Mouse (Mus musculus): ENCODE data around the gene Foxr1.
"Not testable (repeated sequence)": the region's sequence is repeated elsewhere in the genome, so short reads cannot be mapped to it uniquely, and the experiment has no call there.

The Foxr1 gene

DNA sequence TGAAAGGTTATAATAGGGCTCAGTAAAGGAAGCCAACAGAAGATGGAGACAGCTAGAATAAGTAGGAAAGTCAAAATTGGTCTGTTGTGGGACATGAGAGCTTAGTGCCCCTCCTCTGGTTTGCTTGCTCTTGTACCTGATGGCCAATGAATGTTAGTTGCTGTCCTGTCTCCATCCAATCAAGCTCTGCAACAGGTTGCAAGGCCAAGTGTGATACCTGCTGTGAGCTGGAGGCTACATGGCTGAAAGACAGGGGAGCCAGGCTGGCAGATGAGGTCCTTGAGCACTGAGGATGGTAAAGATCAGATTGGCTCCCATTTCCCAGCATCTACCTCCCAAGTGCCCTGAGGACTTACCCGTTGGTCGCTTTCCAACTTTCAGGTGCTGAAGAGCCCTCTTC lies 28.2 kb downstream of the Foxr1 start:
- DNase-seq = no peak

DNA sequence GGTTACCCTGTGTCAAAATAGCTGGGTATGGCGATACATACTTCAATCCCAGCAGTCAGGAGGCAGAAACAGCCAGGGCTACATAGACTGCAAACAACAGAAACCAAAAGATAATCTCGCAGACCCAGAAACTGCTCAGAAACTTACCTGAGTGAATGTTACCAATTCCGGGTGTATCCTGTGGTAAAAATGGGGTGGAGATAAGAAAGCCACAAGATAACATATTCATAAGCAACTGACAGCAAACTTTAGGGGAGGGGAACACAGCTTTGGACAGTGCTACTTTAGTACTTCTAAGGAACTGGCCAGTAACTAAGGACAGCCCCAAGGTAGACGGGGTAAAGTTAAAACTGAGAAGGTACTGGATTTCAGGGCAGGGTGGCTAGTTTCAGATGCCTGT lies 28.6 kb downstream of the Foxr1 start:
- no peak for DNase-seq

DNA sequence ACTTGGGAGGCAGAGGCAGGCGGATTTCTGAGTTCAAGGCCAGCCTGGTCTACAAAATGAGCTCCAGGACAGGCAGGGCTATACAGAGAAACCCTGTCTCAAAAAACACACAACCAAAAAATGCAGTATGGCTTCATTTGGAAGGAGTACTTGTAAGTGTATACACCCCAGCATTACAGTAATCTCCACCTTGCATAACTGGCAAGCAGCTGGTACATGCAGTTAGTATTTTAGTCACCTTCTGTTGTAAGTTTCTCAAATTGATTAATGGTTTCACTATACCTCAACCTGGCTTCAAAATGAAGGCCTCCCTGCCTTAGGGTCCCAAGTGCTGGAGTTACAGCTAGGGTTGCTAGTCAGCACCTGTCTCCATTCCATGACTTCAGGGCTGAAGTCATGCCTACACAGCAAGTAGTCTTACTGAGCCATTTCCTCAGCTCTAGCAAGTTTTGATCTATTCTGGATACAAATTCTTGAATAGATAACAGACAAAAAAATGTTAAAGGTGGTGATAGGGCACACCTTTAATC lies 29.3 kb downstream of the Foxr1 start:
- no peak for DNase-seq

DNA sequence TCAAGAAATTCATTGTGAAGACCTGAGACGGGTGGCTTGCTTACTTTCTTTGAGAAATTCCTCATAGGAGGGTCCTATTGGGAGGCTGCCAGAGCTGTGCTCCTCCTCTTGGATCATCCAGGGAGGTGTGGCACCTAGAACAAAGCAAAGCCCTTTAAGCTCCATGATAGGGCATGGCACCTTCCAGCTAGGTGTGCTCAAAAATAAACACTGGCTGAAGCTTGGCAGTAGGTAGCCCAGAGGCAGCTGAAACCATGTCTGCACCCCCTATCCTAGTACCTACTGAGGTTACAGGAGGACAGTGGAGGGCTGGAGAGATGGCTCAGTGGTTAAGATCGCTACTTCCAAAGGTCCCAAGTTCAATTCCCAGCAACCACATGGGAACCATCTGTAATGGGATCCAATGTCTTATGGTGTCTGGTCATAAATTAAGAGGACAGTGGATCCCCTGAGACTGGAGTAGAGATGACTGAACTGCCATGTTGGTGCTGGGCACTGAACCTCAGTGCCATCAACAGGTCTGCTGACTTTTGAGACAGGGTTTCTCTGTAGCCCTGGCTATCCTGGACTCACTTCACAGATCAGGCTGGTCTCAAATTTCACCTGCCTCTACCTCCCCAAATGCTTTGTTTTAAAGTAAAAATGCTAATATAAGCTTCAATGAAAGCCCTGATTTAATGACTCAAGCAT lies 30.1 kb downstream of the Foxr1 start:
- no peak for DNase-seq

DNA sequence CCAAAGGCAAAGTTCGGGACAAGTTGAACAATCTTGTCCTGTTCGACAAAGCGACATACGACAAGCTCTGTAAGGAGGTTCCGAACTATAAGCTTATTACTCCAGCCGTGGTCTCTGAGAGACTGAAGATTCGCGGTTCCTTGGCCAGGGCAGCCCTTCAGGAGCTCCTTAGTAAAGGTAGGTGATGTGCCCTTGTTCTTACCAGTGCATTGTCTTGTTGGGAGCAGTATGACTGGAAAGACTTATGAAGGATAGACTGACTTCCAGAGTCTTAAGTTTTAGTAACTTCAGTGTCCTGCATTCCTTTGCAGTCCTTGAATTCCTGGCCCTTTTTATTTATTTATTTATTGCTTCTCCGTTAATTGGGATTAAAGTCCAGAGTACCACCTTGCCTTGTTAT lies 32.2 kb downstream of the Foxr1 start:
- not testable (repeated sequence) for DNase-seq

DNA sequence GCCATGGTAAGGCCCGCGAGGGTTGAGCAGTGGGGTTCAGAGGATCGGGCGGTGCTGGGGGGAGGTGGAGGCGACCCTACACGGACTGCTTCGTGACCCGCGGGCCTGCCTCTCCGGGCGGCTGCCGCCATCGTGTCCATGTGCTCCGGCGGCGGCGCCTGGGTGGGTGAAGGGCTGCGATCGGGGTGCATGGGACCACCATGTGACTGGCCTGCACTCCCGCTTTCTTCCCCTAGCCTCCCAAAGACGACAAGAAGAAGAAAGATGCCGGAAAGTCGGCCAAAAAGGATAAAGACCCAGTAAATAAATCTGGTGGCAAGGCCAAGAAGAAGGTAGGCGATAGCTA lies 33.2 kb downstream of the Foxr1 start:
- DNase-seq = no peak

DNA sequence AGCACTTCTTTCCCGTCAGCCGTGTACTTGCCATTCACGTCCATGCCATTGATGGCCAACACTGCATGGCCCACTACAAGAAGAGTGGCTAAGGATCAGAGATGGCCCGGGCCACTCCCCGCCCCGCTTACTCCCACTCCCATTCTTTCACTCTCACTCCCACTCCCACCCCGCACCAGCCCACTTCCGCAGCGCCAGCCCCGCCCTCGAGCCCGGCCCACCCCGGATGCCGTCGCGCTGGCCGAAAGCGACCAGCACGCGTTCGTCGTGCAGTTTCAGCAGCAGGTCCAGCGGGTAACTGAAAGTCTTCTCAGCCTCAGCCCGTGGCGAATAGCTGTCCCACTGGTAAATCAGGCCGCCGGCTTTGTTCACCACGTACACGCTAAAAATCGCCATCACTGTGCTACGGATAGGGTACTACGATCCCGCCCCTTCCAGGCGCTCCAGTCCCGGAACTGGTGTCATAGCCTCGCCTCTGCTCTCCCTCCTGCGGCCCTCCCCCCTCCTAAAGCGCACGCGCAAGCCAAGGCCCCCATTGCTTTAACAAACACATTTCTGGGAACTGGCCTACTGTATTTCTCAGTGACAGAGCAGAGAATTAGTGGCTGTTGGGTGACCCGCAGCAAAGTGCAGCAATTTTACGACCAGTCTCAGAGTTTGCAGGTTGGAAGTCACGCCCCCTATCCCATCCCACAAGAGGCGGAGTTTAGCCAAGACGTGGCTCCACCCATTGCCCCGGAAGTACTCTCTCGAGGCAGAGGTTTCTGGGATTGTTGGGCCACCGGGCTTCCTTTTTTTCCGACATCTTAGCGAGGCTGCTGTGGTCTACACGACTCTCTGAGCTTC lies 33.8 kb downstream of the Foxr1 start, which contains the start of the genes Rps25 and Trappc4:
Rps25 (plus strand) TSS at position 234 of the 846 bp plus-strand sequence.
Trappc4 (minus strand) TSS at position 695 of the 846 bp plus-strand sequence.
- peak; percentile 94 to 96 for DNase-seq

DNA sequence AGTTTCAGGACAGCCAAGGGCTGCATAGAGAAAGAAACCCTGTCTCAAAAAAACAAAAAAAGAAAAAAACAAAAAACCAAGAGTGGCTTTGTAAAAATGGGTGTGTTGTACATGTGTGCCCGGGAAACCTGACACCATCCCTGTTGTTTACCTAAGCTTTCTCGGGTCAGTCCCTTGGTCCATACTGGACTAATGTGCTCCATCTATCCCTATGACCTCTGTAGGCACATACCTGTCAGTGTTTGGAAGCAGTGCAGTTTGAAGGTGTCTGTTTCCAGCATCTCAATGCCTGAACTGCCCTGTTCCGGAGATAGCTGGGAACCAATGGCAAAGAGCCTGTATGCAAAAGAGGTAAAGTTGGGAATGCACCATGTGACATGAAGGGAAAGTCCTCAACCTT lies 35.9 kb downstream of the Foxr1 start:
- DNase-seq = no peak

DNA sequence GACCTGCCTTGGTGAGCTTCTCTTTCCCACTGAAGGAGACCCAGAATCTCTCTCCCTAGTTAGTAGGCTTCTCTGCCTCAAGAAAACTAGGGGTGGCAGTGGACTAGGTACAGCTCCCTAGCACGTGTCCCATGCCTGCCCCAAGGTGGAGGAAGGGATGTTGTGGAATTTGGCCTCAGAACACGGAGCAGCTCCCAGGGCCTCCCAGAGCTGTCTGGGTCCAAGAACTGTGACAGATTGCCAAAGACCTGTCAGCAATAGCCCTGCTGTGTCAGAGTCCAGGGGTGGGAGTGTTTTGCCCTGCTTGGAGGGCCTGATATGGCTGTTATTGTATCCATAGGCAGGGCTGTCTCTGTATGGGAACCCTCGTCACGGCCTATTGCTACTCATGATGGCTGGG lies 39.9 kb downstream of the Foxr1 start:
- peak; percentile 80 to 91 for DNase-seq

DNA sequence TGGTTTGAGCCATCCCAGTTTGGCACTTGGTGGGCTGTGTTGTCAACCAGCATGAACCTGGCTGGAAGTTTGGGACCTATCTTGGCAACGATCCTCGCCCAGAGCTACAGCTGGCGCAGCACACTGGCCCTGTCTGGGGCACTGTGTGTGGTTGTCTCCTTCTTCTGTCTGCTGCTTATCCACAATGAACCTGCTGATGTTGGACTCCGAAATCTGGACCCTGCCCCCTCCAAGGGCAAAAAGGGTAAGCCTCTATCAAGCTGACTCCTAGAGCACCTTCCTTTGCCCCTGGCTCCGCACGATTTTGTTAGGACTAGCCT lies 41.2 kb downstream of the Foxr1 start:
- peak; percentile 49 to 66 for DNase-seq

DNA sequence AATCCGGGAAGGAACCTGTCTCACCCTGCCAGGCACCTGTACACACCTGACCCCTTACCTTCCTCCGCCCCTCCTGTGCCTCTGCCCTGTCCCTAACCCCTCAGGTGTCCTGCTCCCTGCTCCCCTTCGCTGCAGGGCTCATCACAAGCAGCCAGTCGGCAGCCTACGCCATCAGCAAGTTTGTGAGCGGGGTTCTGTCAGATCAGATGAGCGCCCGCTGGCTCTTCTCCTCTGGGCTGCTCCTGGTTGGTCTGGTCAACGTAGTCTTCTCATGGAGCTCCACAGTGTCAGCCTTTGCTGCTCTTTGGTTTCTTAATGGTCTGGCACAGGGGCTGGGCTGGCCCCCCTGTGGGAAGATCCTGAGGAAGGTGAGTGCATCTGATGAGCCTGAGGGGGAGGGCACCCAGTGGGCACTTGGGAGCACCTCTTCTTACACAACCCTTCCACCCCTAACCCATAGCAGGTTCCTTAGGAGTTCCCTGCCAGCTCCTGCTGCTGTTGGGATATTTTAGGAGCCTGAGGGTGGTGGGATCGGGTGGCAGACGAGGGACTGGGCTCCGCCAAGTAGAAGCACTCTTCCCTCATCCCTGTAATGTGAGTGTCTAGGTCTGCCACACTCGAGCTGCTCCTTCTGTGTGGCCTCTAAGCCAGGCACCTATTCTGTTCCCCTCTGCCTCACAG lies 41.7 kb downstream of the Foxr1 start:
- DNase-seq = peak in 1 of 2 experiments; percentile 34

DNA sequence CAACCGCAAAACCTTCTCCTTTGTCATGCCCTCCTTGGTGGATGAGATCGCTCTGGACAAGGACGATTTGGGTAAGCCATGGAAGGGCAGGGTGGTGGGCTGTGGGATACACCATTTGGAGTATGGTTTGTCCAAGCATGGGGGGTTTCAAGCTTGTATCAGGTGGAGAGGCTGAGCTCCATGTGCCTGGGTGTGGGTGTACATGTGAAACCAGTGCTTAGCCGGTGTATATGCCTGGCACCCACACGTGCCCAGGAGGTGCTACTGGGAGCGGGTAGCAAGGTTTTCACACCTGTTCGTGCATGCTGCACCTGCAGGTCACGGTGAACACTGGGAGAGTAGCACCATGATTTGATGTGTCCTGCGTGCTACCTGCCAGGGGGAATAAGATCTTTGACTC lies 42.4 kb downstream of the Foxr1 start:
- peak in 1 of 2 experiments; percentile 19 for DNase-seq

DNA sequence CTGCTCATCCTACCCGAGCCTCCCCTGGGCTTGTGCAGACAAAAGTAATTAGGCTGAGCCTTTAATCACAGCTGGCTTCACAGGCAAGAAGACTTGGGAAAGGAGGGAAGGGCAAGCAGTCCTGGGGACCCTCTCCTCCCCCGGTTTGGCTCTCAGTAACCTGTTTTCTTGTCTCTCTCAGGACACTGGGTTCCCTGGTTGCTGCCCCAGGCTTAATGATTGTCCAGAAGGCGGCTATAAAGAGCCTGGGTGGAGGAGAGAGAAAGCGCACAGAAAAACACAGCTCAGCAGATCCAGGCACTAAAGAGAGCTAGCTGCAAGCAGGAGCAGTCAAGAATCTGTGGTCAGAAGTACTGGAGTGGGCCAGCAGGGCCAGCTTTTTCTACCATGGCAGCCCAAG lies 42.8 kb downstream of the Foxr1 start:
- peak; percentile 87 to 91 for DNase-seq

DNA sequence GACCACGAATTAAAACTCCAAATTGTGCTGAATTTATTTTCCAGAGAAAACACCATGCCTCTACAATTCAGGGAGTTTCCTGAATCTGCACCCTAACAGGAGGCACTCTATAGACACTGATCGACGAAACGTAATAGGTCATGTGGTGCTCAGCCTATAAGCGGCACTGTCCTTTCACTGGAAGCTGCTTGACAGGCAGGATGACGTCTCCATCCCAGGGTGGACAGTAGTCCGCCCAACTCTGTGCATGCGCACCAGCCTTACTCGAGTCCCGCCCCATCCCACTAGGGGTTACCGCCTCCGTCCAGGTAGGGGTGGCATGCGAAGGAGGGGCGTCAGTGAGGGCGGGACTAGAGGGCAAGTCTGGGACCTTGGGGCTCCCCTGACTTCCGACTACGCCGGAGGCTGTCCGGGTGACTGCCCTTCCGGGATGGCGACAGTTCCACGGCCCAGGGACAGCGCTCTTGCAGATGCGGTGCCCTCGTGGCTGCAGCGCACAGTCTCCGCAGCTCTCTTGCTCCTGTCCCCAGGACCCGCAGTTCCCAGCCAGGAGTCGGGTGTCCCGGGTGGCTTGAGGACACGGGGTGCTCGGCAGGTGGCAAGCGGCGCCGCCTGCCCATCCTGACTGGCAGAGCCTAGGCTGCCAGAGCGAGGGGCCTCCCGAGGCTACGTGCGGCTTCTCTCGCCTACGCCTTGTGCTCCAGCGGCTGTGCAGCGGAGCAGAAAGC lies 44.1 kb downstream of the Foxr1 start, which contains the start of gene Slc37a4:
Slc37a4 (plus strand) TSS at position 169 of the 728 bp plus-strand sequence.
- DNase-seq = peak; percentile 97 to 99

DNA sequence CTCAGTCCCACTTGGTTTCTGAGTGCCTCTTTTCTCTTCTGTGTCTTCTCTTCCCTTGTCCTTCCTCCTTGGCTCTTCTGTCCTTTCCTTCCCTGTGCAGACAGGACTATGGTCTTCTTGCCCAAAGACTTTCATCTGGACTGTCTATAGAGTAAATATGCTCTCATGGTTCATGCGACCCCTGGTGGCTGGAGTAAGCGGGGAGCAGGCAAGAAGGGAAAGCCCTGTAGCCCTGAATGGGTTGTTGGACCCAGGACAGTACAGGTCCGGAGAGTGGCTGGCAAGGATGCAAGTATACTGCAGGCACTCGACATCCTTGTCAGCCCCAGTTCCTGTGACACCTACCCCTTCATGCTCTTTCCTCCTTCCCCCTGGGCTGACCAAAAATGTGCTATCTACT lies 49.5 kb downstream of the Foxr1 start:
- peak; percentile 77 to 92 for DNase-seq

DNA sequence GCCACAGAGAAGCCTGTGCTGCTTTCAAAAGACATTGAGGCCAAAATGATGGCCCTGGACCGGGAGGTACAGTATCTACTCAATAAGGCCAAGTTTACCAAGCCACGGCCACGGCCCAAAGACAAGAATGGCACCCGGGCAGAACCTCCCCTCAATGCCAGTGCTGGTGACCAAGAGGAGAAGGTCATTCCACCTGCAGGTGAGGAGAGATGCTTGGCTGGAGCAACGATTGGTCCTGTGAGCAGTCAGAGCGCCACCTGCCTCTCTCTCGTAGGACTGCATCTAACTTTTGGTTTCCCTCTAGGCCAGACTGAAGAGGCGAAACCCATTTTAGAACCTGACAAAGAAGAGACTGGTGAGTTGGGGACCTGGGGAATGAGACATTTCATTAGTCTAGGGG lies 51.7 kb downstream of the Foxr1 start:
- DNase-seq = peak; percentile 62 to 80

DNA sequence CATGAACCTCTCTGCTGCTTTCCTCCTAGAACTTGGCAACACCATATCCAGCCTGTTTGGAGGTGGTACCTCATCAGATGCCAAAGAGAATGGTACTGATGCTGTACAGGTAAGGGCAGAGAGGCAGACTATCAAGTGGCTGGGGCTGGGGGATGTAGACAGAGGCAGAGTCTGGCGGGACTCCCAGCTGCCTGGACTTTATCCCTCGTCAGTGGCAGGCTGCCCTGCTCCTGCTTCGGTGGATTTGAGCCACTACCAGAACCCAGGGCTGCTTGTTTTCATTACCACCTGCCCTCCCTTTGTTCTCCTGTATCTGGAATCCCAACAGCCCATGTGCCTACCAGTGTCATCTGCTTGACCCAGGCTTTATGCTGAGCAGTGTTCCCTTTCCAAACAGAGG lies 53.7 kb downstream of the Foxr1 start:
- peak; percentile 62 to 78 for DNase-seq

DNA sequence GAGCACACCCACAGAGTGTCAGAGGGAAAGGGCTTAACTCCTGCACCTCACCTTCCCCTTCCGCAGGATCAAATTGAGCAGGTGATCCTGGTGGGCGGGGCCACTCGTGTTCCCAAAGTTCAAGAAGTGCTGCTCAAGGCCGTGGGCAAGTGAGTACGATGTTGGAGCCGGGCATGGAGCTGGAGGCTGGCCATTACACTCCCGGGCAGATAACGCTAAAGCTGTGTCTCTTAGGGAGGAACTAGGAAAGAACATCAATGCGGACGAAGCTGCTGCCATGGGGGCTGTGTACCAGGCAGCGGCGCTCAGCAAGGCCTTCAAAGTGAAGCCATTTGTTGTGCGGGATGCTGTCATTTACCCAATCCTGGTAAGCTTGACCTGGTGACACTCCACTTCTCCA lies 56.3 kb downstream of the Foxr1 start:
- no peak for DNase-seq
